Mouse (Mus musculus) cerebellum, adult 2 months (tissue): ENCODE measurements around the gene N4bp2.

Experiments
- CTCF ChIP-seq: fragments of 200-500 bp; IDR thresholded peaks from 2 replicates; pipeline ENCODE4 v1.5.1; 2011; ENCODE audit warnings: low read depth, mild to moderate bottlenecking, control low read depth, low read length, moderate library complexity, borderline replicate concordance; ENCODE audit not compliant: insufficient read depth
- POLR2A ChIP-seq: fragments of 200-500 bp; IDR thresholded peaks from 2 replicates; pipeline ENCODE4 v1.6.1; 2011; ENCODE audit warnings: low read length, control low read depth, borderline replicate concordance; ENCODE audit not compliant: insufficient read depth

- TF ChIP-seq POLR2A: no peak
- no peak for TF ChIP-seq CTCF
Measured at GRCm38 (mm10) chr5:65857935-65858334, 94.6 kb downstream of the N4bp2 start.
